Mouse (Mus musculus): ENCODE results near the gene Rpl35. TPM values are rescaled to one million over a fixed set of nuclear protein-coding genes. Genes with fewer than 3 reads are reported as not detected.
A peak's percentile ranks its signal among the peaks of the same experiment; 100 is the strongest.
"Not testable (repeated sequence)": the region's sequence is repeated elsewhere in the genome, so short reads cannot be mapped to it uniquely, and the experiment has no call there.

Gene Rpl35
- polyA plus RNA-seq (2017; shearing (Covaris generic)) = 1,000 to 10,000 TPM; 1,861 to 2,080 TPM

DNA sequence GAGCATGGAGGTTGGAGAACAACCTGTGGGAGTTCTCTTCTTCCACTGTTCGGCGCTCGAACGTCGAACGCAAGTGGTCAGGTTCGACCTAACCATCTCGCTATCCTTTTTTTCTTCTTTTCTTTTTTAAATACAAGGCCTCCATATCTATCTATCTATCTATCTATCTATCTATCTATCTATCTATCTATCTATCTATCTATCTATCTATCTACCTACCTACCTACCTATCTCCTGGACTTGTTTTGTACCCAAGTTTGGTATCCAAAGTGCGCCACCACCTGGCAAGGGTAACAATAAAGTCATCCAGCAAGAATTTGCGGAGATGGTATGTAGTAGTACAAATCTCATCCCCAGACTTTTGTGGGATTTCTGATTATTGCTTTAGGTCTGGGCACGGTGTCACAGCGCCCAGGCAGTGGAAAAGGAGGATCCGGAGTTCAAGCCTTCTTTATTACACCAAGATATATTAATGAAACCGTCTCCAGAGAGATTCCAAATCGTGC lies at the start of gene Rpl35:
TSS of gene Rpl35 (minus strand) at position 51 of the 506 bp plus-strand sequence.
- ATAC-seq = no peak

DNA sequence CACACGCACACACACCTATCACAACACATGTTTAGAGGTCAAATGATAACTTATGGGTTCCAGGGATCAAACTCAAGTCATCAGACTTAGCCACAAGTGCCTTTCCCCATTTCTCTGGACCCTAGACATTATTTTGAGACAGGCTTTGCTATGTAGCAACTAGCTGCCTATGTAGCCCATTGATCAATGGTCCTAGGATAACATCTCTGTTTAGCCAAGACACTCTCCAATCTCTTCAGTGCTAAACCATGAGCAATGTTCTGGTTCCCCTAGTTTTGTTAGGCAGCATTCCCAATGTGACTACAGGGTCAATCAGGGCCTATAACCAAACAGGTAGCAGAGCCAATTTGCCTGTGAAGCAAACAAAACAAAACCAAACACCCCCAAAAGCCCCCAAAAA lies 43.1 kb upstream of the Rpl35 start:
- no peak for ATAC-seq

DNA sequence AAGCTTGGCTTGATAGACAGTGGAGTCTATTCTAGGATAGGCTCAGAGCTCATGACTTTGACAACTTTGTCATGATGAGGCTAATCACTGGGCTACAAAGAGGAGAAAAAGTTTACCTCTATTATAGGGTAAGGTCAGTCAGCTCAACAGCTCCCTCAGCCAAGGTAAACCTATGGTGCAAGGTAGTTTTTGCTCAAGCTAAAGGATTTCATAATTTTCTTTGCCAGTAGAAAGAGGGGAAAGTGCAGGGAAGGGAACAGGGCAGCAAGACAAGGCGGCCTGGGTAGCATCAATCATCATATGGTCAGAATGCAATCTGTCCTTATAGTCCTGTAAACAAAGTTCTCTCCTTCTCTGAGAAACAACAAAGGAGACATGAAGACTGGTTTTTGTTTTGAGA lies 34.8 kb upstream of the Rpl35 start:
- no peak for ATAC-seq

DNA sequence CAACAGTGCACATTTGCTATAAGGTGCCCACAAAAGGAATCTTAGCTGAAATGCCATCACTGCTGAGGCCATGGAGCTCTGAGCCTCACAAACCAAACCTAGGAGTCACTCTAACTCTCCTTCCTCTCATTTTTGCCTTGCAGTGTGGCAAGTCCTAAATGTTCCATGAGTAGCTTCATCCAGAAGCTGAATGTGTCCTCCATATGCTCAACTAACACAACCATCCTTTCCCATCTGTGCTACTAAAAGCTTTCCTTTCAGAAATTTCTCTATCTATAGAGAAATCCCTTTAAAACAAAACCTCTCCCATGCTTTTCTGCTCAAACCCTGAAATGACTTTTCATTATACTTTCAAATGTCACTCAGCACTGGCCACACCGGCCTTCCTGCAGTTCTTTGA lies 26.2 kb upstream of the Rpl35 start:
- no peak for ATAC-seq

DNA sequence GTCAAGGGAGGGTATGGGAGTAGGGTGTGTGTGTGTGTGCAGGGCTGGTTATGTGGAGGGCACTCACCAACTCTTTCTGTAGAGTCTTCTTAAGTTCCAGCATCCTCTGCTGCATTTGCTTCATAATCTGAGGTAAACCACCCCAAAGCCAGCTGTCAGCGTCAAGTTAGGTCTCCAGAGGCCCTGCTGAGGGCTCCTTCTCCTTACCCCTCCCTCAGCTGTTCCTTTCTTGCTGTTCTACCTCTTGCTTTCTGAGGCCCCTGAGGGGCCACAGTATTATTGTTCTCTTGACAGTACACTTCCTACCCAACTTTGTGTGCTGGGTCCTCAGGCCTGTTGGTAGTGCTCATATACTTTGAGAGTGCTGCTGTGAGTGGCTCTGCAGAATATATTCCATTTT lies 14.6 kb upstream of the Rpl35 start:
- ATAC-seq = no peak

DNA sequence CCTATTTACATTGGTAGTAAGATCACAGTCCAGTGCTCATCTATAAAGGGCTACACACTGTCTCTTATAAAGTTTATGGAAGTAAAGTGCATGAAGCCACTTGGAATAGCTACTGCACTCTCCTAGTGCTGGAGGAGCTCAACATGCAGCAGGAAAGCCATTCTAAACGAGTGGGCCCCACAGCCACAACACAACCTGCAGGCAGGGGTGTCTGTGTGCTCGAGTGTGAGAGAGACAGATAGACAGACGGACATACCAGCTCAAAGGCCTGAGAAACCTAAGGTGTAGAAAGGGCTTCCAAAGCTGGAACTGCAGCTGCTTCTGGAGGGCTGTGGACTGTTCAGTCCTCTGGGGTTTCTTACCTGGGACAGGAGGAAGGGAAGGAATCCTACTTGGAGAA lies 11.2 kb upstream of the Rpl35 start:
- no peak for ATAC-seq

DNA sequence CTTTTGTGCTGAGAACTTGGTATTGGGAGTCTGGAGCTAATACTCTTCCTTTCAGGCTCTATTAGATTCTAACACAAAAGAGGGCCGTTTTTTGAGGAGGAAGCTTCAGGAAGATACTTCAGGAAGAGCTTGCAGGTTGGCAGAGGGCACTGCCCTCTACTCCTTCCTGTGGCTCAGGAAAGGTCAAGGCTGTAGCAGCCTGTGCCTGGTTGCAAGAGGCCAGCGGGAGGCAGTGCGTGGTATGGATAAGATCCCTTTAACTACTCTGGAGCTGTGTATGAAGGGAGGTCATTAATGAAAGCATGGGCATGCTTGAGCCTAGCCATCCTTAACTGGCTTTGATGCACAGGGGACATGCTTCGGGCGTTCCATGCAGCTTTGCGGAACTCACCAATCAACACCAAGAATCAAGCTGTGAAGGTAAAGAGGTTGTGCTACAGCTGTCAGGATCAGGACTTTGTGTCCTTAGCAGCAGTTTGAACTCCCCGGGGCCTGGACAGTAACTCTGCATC lies 7.4 kb upstream of the Rpl35 start:
- ATAC-seq = no peak

DNA sequence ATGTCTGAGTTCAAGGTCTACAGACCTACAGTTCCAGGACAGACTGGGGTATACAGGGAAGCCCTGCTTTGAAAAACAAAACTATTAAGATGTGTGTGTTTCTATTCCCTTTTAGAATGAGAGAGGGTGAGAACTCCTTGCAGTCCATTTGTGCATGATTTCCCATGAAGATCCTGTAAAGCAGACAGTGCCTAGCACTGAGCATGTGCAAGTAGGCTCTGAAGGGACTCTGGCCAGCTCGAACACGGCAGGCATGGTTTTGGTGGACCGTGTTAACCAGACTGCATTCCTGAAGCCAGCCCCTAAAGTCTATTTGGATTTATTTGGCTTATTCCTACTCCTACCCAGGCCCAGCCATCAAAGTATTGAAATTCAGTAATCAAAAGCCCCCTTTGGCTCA lies 6.5 kb upstream of the Rpl35 start:
- ATAC-seq = no peak

DNA sequence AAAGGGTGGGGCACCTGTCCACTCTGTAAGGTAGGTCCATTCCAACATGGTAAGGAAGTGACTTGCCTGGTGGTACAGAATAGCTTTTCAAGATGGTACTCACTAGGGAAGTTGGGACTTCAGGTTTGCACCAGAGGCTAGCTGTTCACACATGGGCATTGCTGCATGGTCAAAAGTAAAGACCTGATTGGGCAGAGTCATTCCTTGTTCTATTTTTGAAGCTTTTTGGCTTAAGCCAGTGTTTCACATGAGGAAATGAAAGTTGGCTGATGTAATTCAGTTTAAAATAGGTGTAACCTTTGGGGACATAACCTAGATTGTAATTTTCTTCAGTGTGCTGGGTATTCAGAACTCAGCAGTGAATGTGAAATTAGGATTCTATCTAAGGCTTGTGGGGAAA lies 5.8 kb upstream of the Rpl35 start:
- ATAC-seq = no peak

DNA sequence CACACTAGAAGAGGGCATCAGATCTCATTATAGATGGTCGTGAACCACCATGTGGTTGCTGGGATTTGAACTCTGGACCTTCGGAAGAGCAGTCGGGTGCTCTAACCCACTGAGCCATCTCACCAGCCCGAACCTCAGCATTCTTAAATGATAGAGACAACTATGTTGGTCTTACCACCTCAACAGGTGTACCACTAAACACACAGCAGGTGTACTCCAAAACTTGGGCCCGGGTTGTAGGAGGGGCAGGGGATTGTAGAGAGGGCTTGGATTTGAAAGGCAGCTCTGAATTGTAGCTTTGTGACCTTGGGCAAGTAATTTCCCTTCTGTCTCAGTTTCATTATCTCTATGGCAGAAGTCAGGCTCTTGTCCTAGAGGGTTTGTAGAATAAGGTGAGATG lies 4.7 kb upstream of the Rpl35 start:
- not testable (repeated sequence) for ATAC-seq

DNA sequence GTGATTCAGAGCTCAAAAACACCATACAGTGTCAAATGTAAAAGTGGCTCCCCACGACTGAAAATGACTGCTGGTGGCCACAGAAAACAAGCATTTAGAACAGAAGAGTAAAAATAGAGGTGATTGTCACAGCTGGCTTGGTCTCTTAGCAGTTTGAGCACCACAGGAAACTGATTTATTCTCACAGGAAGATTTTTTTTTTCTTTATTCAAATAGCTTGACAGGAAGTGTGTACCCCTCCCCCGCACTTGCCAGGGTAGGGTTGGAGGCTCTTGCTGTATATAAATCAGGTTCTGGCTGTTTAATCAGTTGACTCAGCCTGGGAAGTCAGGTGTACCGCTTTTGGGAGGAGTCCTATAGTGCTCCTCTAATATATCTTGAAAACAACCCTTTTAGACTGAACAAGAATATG lies 3.5 kb upstream of the Rpl35 start:
- ATAC-seq = peak; percentile 61

DNA sequence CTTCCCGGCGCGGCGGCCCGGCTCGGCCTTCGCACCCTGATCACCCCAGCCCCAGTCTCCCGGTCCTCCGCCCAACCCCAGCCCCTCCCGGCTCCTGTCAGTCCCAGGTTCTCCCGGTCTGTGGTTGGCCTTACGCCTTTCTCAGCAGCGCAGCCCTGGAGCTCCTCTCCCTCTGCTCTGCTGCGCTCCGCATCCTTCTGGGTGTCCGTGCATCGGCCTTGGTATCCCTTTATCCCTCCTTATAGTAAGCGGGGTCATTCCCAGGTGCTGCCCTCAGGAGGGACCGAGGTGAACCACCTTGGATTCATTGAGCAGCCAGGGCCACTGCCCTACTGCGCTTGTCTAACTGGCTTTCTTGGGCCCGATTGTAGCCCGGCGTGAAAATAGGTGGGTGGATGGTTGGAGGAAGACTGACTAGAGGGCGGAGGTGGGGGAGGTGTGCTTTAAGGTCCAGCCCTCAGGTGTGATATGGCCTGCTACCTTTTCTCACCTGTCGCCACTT lies 3.0 kb upstream of the Rpl35 start:
- peak; percentile 1 for ATAC-seq

DNA sequence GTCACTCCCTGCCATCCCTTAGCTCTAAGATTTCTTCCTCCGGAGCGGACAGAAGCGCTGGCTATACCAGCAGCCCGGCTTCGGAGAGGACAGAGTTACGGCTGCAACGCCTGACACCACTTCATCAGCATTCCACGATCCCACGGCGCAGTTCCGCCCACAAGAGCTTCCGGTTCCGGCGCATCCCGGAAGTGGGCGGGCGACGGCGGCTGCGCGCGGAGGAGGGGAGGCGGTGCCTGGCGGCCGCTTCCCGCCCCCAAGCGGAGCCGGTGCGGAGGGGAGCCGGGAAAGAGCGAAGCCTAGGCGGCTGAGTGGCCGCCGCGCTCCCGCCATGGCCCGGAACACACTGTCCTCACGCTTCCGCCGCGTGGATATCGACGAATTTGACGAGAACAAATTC lies 2.4 kb upstream of the Rpl35 start:
- peak; percentile 71 for ATAC-seq

DNA sequence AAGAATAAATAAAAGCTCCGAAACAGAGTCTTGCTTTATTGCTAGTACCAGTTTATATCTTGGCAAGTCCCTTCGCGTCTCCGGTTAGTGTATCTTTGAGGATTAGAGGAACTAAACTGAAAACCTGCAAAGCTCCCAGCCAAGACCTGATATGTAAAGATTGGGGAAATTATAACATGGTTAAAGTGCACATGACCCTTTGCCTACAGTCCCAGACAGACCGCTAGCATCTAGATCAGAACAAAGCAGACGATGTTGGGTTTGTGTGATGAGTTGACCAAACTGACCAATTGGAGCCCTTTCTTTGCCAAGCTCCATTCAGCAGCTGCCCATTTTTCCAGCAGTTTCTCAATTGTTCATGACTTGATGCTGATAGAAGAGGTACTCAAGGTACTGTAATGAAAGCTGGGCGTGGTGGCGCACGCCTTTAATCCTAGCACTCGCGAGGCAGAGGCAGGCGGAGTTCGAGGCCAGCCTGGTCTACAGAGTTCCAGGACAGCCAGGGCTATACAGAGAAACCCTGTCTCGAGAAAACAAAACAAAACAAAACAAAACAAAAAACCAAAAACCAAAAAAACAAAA lies 816 bp upstream of the Rpl35 start:
- ATAC-seq = no peak

DNA sequence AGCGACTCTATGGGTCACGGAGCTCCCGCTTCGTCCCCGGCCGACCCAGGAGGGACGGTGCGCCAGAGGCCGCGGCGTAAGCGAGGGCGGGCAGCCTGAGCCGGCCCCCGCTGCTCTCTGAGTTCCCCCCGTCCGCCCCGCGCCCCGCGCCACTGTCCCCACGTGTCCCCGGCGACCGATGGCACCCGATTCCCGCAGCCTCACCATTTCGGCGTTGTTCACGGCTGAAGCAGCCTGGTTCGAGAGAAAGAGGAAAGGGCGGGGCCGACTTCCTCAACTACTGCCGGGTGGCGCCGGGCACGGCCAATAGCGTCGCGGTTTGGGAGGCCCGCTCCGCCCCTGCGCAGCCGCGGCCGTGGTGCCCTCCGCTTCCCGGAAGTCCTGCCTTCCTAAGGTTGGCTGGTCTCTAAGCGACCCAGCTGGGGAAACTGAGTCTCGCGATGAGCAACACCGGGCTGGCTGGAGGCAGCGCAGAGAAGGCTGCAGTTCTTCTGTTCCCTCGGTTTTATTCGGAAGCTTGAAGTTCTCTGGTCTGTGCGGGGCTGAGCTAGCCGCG lies 466 bp downstream of the Rpl35 start, which contains the start of gene Arpc5l:
TSS of gene Arpc5l (plus strand) at position 469 of the 556 bp plus-strand sequence.
- peak; percentile 78 for ATAC-seq

DNA sequence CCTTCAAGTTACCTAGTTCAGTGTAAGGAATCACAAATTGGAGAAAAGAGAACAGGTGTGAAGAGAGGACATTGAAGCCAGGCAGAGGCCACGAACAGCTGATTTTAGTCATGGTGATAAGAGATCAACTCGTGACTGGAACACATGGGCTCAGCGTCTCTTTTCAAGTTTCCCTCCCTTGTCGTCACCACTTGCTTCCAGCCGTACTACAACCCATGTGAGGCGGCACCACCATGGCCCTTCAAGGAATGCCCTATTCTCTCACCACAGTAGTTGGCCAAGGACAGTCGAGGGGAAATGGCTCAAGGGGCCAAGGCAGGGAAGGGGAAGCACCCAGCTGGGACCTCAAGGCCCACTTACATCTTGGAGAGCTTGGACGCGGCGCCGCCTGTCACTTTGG lies 1.1 kb downstream of the Rpl35 start:
- ATAC-seq = no peak

DNA sequence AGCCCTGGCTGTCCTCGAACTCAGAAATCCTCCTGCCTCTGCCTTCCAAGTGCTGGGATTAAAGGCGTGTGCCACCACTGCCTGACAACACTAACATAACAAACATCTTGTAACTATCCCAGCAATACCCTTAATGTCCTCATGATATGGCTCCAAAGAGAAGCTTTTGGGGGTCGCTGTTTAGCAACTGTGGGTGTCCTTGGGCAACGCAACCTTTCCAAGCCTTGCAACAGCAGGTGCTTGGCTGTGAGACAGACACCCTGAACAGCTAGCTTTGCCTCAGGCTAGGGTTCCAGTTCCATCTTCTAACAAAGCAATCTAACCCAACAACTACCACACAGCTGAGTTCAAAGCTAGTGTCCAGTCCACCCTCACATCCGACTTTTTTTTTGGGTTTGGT lies 1.9 kb downstream of the Rpl35 start:
- ATAC-seq = no peak

DNA sequence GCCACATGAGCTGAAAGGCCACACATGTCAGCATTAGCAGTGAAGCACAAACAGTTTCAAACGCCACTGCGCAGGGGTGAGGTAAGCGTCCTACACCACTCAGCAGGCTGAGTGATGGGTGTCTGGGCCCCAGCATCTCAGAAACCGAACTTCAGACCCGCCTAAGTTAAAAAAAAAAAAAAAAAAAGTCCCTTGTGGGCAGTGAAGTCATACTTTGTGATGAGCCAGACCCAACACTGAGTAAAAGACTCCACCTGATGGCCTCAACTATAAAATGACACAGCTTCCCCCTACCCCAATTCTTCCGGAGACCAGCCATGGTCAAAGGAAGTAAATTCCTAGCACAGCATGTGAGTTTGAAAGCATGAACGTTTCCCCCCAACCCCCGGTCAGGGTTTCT lies 2.3 kb downstream of the Rpl35 start:
- no peak for ATAC-seq

DNA sequence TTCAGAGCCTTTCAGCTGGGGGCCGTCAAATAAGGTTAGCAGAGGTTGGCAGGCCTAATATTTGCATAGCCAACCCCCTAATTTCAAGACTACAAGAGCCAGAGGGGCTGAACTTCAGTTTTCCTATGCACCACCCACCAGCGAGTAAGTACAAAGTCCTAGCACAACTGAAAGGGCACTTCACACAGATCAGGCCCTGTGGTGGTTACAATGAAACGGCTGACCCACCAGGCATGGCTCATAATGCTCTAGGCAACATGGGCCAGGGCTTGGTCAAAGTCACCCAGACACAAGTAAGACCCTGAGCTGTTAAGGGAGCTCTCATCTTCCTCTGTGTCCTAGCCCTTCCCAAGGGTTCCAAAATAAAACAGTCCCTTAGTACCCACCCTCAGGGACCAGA lies 3.6 kb downstream of the Rpl35 start:
- ATAC-seq = no peak

DNA sequence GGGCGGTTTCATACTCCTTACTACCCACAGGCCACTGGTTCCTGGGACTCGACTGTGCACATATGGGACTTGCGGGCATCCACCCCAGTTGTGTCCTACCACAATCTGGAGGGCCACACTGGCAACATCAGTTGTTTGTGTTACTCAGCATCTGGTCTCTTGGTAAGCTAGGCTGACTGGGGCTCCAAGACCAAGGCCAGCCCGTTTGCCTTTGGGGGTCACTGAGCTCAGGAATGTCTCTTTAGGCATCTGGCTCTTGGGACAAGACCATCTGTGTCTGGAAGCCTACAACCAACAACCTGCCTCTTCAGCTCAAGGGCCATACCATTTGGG lies 4.9 kb downstream of the Rpl35 start:
- no peak for ATAC-seq

DNA sequence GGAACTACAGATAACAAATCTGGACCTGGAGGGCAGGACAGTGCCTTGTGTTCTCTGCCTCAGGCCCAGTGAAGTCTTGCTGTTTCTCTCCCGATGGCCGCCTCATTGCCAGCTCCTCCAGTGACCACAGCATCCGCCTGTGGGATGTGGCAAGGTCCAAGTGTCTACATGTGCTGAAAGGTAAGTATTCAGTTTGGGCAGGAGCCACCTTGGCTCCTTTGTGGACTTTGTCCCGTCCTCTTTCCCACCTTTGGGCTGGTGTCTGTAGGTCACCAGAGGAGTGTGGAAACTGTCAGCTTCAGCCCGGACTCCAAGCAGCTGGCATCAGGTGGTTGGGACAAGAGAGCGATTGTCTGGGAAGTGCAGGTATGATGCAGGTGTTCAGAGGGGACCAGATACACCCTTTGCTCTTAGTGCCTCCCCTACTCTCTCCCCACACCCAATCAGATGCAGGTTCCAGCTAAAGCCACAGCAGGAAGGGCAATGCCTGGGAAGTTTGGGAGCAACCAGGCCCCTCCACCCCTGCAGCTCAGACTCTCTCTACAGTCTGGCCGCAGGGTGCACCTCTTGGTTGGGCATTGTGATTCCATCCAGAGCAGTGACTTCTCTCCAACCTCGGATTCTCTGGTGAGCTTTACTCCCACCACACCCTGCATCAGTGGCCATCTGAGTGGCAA lies 5.4 kb downstream of the Rpl35 start:
- no peak for ATAC-seq

DNA sequence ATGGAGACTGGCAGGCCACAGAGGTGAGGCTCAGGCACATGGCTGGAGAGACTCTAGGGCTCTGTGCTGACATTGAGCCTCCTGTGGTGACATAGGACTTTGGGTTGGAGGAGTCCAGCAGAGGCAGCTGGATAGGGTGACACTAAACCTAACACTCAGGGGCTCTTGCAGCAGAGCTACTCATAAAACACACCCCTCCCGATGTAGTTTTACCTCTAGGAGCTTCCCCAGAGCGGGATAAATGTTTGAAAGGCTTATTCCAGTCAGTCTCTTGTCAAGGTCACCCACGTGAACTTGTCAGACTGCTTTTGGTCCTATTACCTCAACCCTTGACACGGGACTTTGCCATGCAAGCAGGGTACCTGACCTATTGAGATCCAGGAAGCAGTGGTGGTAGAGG lies 6.0 kb downstream of the Rpl35 start:
- ATAC-seq = no peak

DNA sequence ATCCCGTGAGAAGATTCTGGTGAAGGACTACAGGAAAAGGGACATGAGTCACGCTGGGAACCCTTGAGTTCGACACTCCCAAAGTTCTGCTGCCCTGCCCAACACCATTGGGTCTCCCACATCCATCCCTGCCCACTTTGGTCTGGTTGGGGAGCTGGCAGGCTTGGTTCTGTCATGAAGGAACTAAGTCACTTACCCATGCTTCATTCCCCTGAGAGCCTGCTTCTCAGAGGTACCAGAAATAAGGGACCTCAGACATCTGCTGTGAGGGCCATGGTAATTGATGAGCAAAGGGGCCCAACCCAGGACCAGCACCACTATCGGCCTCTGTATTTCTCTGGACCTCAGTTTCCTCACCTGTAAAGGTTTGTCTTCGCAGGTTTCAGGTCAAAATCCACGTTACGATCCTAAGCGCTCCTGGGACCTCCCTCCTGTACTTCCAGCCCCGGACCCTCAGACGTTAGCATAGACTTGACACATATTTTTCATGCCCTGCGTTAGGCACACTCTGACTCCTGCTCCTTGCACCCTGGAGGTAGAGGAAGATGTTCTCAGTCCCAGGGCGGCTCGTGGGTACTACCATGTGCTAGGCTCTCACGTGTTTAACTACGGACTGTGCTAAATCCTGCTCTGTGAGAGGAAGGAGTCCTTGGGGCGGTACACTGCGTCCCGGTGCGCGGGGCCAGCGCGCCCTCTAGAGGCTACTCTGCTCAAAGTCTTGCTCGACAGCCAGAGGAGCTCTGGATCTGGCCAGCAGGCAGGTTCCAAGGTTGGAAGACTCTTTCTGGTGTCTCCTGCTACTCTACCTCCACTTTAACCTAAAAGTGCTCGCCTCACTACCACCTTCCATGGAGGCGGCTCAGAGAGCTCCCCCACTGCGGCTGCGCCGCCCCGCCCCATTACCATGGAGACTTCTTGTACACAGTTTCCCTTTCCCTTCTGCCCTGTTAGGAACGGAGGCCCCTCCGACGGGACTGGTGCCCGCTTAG lies 7.7 kb downstream of the Rpl35 start, which contains the start of gene Wdr38:
TSS of gene Wdr38 (plus strand) at position 91 of the 989 bp plus-strand sequence.
- ATAC-seq = peak; percentile 95
